In genomic region chr3:147070972-147071371, GRCm38 (mm10) we compare ENCODE assay signal across 24 mouse cellular contexts.
A peak's percentile ranks its signal among the peaks of the same experiment; 100 is the strongest.
DNase-seq lines count a peak whose midpoint lies in the region; ATAC-seq and TF ChIP-seq lines count a peak whose summit lies in the region.
"Had no signal": no experiment of that assay in that cellular context is flagged by ENCODE, and none has a peak within 500 bp of the region (broad histone marks: within the 10 kb centered on the region; RNA-seq: fewer than 3 reads in every experiment).

No protein-coding gene starts in this region.

- no peak overlapping the region for H3K4me3 ChIP-seq in liver, adult 2 months (ENCODE audit: insufficient read depth, low read depth, low read length)
- H3K4me3 ChIP-seq: embryonic facial prominence, embryonic 10.5 days; embryonic facial prominence, embryonic 12.5 days; forebrain, embryonic 13.5 days; forebrain, embryonic 15.5 days had no signal

- TF ChIP-seq POLR2A in liver, adult 2 months (IDR thresholded peaks at IDR 0.05; ENCODE audit: extremely low read depth, insufficient read depth, low read length), result no peak

- H3K79me2 ChIP-seq in liver, adult 2 months (ENCODE audit: control insufficient read depth, insufficient read depth, low read length), result no peaks in the 10 kb centered on the region

- H3K4me1 ChIP-seq in liver, adult 2 months (ENCODE audit: control insufficient read depth, insufficient read depth, low read length), result no peaks in the 10 kb centered on the region
- H3K4me1 ChIP-seq: embryonic facial prominence, embryonic 10.5 days; embryonic facial prominence, embryonic 12.5 days; forebrain, embryonic 13.5 days; forebrain, embryonic 15.5 days had no signal

- no peak overlapping the region for H3K9ac ChIP-seq in liver, adult 2 months (ENCODE audit: low read depth, low read length)
- H3K9ac ChIP-seq: embryonic facial prominence, embryonic 12.5 days; forebrain, embryonic 13.5 days; forebrain, embryonic 15.5 days; forebrain, postnatal 0 days had no signal

- WGBS in liver, adult 2 months, result 84% methylated on average over 2 of the region's 2 CpGs

- no peaks in the 10 kb centered on the region for H3K36me3 ChIP-seq in liver, adult 2 months (ENCODE audit: control insufficient read depth, insufficient read depth, low read length)
- H3K36me3 ChIP-seq: embryonic facial prominence, embryonic 10.5 days; embryonic facial prominence, embryonic 12.5 days; forebrain, embryonic 15.5 days; G1E had no signal

- H3K27me3 ChIP-seq in liver, adult 2 months (ENCODE audit: control insufficient read depth, insufficient read depth, low read length), result no peaks in the 10 kb centered on the region
- H3K27me3 ChIP-seq: embryonic facial prominence, embryonic 12.5 days; forebrain, embryonic 13.5 days; forebrain, embryonic 15.5 days had no signal

- 0 out of 2 replicates have a peak, but pooled peaks have one; percentile 39 for ATAC-seq in common myeloid progenitor, adult 5-6 weeks (replicated peaks; ENCODE audit: low read depth, poor library complexity, severe bottlenecking)
- peak; percentile 94 for ATAC-seq in megakaryocyte, adult 5-6 weeks (ENCODE audit: poor library complexity, severe bottlenecking)
- ATAC-seq: activated CD4-positive, CD25-positive, alpha-beta regulatory T cell, adult 4 months; forebrain, embryonic 13.5 days; forebrain, embryonic 15.5 days; forebrain, postnatal 0 days; Patski had no signal

- DNase-seq in liver, adult 2 months (ENCODE audit: extremely low read depth, low read depth, low spot score), result peak; percentile 4
- DNase-seq in liver, result no peak
- no peak for DNase-seq in kidney, adult 9 months
- no peak for DNase-seq in adrenal gland, postnatal 4 days (ENCODE audit: low spot score in 2 of 2)
- no peak for DNase-seq in right cerebral cortex, postnatal 14 days
- DNase-seq: adrenal gland, adult 8-10 months; adrenal gland, postnatal 14 days; adrenal gland, postnatal 36 days; cerebellum, adult 11 months; cerebellum, adult 18-20 months; cerebellum, adult 8-10 months; cerebellum, adult 9-11 months; cerebellum, postnatal 14 days; cerebellum, postnatal 36 days; forebrain, postnatal 0 days had no signal

- no peak for TF ChIP-seq CTCF in liver, adult 2 months (IDR thresholded peaks at IDR 0.05; ENCODE audit: low read depth, low read length)

- H3K27ac ChIP-seq in liver, adult 2 months (replicated peaks; ENCODE audit: insufficient read depth, low read depth, low read length), result no peak overlapping the region
- H3K27ac ChIP-seq: embryonic facial prominence, embryonic 10.5 days; embryonic facial prominence, embryonic 12.5 days; forebrain, embryonic 13.5 days; forebrain, embryonic 15.5 days had no signal
